Mouse (Mus musculus) testis, postnatal 14 days (tissue): Measurements from ENCODE around the gene Ppp3ca.

Source experiments
- DNase-seq: peaks from one replicate; pipeline ENCODE4 v3.0.0; 2021; ENCODE audit warnings: low spot score

Ppp3ca gene

GRCm38 (mm10) chr3:136813886-136814285 lies 144.0 kb downstream of the Ppp3ca start:
- no peak for DNase-seq

GRCm38 (mm10) chr3:136814916-136815315 lies 145.0 kb downstream of the Ppp3ca start:
- no peak for DNase-seq

GRCm38 (mm10) chr3:136816319-136816718 lies 146.4 kb downstream of the Ppp3ca start:
- DNase-seq = peak; percentile 16

GRCm38 (mm10) chr3:136818997-136819396 lies 149.1 kb downstream of the Ppp3ca start:
- peak; percentile 9 for DNase-seq

- DNase-seq = no peak
Measured at GRCm38 (mm10) chr3:136821039-136821438, 151.1 kb downstream of the Ppp3ca start.

GRCm38 (mm10) chr3:136821993-136822392 lies 152.1 kb downstream of the Ppp3ca start:
- no peak for DNase-seq

GRCm38 (mm10) chr3:136822431-136822830 lies 152.5 kb downstream of the Ppp3ca start:
- DNase-seq = no peak

GRCm38 (mm10) chr3:136828451-136828850 lies 158.5 kb downstream of the Ppp3ca start:
- DNase-seq = no peak

- DNase-seq = no peak
Measured at GRCm38 (mm10) chr3:136829109-136829508, 159.2 kb downstream of the Ppp3ca start.

GRCm38 (mm10) chr3:136830687-136831220 lies 160.8 kb downstream of the Ppp3ca start:
- no peak for DNase-seq

- no peak for DNase-seq
Measured at GRCm38 (mm10) chr3:136833003-136833745, 163.2 kb downstream of the Ppp3ca start.

GRCm38 (mm10) chr3:136833893-136834292 lies 164.0 kb downstream of the Ppp3ca start:
- peak; percentile 5 for DNase-seq

GRCm38 (mm10) chr3:136835851-136836250 lies 165.9 kb downstream of the Ppp3ca start:
- DNase-seq = no peak

- no peak for DNase-seq
Measured at GRCm38 (mm10) chr3:136836319-136837193, 166.6 kb downstream of the Ppp3ca start.

- DNase-seq = peak; percentile 16
Measured at GRCm38 (mm10) chr3:136837589-136837988, 167.7 kb downstream of the Ppp3ca start.

GRCm38 (mm10) chr3:136841282-136841681 lies 171.4 kb downstream of the Ppp3ca start:
- no peak for DNase-seq

- DNase-seq = no peak
Measured at GRCm38 (mm10) chr3:136842384-136842783, 172.5 kb downstream of the Ppp3ca start.

GRCm38 (mm10) chr3:136843811-136844491 lies 174.0 kb downstream of the Ppp3ca start:
- DNase-seq = no peak

- no peak for DNase-seq
Measured at GRCm38 (mm10) chr3:136849035-136849434, 179.1 kb downstream of the Ppp3ca start.

GRCm38 (mm10) chr3:136852921-136853320 lies 183.0 kb downstream of the Ppp3ca start:
- no peak for DNase-seq

- DNase-seq = no peak
Measured at GRCm38 (mm10) chr3:136853596-136853995, 183.7 kb downstream of the Ppp3ca start.

GRCm38 (mm10) chr3:136855996-136856395 lies 186.1 kb downstream of the Ppp3ca start:
- no peak for DNase-seq
